Mouse (Mus musculus) kidney, embryonic 15.5 days (tissue): ENCODE measurements at regions not wholly inside any gene's neighbourhood (a gene's known extent, or its start where the extent isn't known, plus 50 kb on each side); places are given as distances from the start of the nearest gene placed in this dataset.

Experiments used
- ATAC-seq: fragments of 200-750 bp; cut with Nextera tagmentation; replicated peaks from 2 replicates; pipeline ENCODE4 v1.8.0; 2017; ENCODE audit warnings: moderate TSS enrichment; ENCODE audit not compliant: low FRiP score
- H3K27ac ChIP-seq: fragments of 300-500 bp; sonication (generic); 2 replicates; pipeline ENCODE4 v1.5.1; 2015; ENCODE audit warnings: mild to moderate bottlenecking, inconsistent platforms
- H3K27me3 ChIP-seq: fragments of 300-500 bp; sonication (generic); 2 replicates; pipeline ENCODE4 v1.6.1; 2015; ENCODE audit warnings: inconsistent platforms
- H3K36me3 ChIP-seq: fragments of 300-500 bp; sonication (generic); 2 replicates; pipeline ENCODE4 v1.6.1; 2015; ENCODE audit warnings: inconsistent platforms
- H3K4me1 ChIP-seq: fragments of 300-500 bp; sonication (generic); 2 replicates; pipeline ENCODE4 v1.6.1; 2015; ENCODE audit warnings: inconsistent platforms
- H3K4me2 ChIP-seq: fragments of 300-500 bp; sonication (generic); 2 replicates; pipeline ENCODE4 v1.6.1; 2015; ENCODE audit warnings: moderate library complexity, mild to moderate bottlenecking, inconsistent platforms
- H3K4me3 ChIP-seq: fragments of 300-500 bp; sonication (generic); replicated peaks from 2 replicates; pipeline ENCODE4 v1.5.1; 2015; ENCODE audit warnings: mild to moderate bottlenecking, inconsistent platforms
- H3K9ac ChIP-seq: fragments of 300-500 bp; sonication (generic); 2 replicates; pipeline ENCODE4 v1.6.1; 2015; ENCODE audit warnings: mild to moderate bottlenecking, inconsistent platforms
- H3K9me3 ChIP-seq: fragments of 300-500 bp; sonication (generic); replicated peaks from 2 replicates; pipeline ENCODE4 v1.6.1; 2016; ENCODE audit warnings: inconsistent platforms
- WGBS: fragments of 180-500 bp; shearing (Covaris S2); methylation state at CpG from one replicate; pipeline ENCODE4 v1.1.7; 2015; ENCODE audit warnings: mixed read lengths; 5-methylcytosine and 5-hydroxymethylcytosine counted together

DNA sequence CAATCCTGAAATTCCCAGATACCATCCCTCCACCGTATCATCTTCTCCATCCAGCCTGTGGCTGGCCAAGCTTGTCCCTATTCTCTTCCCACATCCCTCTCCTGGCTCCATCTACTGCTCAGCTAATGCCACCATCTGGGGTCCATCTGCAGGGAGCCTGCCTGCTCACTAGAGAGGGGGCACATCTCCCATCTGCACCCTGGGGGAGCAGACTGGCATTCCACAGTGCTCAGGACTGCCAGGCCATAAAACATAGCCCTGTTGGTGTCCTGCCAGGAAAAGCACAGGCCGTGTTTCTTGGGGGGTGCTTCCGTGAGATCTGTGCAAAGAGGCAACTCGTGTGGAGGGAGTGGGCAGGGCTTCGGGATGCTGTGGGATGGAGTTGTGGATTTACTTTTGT lies 197.9 kb upstream of the Csf3r start:
- 57% methylated on average over 5 of the region's 5 CpGs for WGBS
- Histone ChIP-seq H3K36me3 (no peaks in the 10 kb centered on the region), H3K27me3 (0 out of 2 replicates have a peak, but pooled peaks cover 2% of the 10 kb centered on the region), H3K27ac (no peak overlapping the region), H3K4me3 (no peak overlapping the region), H3K4me1 (no peaks in the 10 kb centered on the region), H3K9me3 (no peaks in the 10 kb centered on the region), H3K9ac (no peak overlapping the region), H3K4me2 (no peak overlapping the region)
- no peak for ATAC-seq

DNA sequence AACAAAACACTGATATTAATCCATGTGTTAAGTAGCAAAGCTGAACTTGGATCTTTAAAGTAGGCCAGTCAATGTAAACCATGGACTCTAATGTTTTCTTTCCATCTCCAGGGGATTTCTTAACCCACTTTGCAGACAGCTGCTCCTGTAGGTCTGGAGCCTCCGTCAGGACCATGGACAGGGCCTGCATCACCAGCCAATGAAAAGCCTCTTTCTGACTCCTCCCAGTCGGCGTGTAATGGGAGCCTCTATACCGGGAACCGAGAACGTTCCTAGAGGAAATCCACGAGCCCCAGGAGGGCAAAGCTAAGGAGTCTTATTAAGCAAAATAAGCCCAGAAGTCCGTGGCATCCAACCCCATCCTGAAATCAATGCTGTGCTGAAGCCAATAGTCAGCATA lies 189.1 kb upstream of the Csf3r start:
- Histone ChIP-seq H3K27ac (no peak overlapping the region), H3K36me3 (no peaks in the 10 kb centered on the region), H3K9me3 (no peaks in the 10 kb centered on the region), H3K27me3 (peaks cover 28% of the 10 kb centered on the region), H3K4me1 (no peaks in the 10 kb centered on the region), H3K4me3 (no peak overlapping the region), H3K4me2 (no peak overlapping the region), H3K9ac (no peak overlapping the region)
- under 1% methylated on average over 8 of the region's 8 CpGs for WGBS
- 0 out of 2 replicates have a peak, but pooled peaks have one; percentile 56 for ATAC-seq

DNA sequence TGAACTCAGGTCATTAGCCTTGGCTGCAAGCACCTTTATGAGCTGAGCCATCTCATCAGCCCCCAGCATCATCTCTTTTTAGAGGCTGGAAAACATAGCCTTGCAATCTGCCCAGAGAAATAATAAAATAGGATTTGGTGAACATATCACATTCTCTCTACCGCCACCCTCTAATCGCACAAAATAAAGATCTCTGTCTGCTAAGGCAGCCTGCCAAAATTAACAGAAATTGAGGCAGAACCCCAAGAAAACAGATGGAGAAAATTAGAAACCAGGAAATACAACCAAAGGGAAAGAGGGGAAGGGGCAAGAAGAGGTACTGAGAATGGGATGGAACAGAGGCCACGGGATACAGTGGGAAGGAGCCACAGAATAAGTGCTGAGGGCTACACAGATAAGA lies 176.8 kb upstream of the Csf3r start:
- Histone ChIP-seq H3K36me3 (no peaks in the 10 kb centered on the region), H3K4me3 (no peak overlapping the region), H3K27me3 (peaks cover 31% of the 10 kb centered on the region), H3K9ac (no peak overlapping the region), H3K27ac (no peak overlapping the region), H3K4me2 (no peak overlapping the region), H3K4me1 (no peaks in the 10 kb centered on the region), H3K9me3 (no peaks in the 10 kb centered on the region)
- WGBS: 84% methylated on average over 3 of the region's 3 CpGs
- no peak for ATAC-seq

DNA sequence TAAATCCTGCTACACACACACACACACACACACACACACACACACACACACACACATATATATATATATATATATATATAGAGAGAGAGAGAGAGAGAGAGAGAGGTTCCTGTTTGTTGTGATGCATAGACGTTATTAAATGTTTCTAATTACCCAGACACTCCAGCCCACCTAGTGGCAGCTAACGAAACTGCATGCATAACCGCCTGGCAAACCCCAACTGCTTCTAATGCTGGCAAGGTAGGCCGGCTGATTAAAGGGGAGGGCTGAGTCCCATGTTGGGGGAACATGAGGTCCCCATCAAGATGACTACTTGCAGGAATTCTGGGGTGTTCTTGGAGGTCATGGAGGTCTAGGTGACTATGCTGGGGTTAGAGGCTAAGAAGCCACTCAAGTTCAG lies 174.1 kb upstream of the Csf3r start:
- ATAC-seq: no peak
- Histone ChIP-seq H3K4me2 (no peak overlapping the region), H3K4me3 (no peak overlapping the region), H3K9me3 (no peaks in the 10 kb centered on the region), H3K9ac (no peak overlapping the region), H3K4me1 (no peaks in the 10 kb centered on the region), H3K27me3 (peaks cover 28% of the 10 kb centered on the region), H3K27ac (no peak overlapping the region), H3K36me3 (no peaks in the 10 kb centered on the region)
- 19% methylated on average over 4 of the region's 4 CpGs for WGBS

- Histone ChIP-seq H3K4me3 (no peak overlapping the region), H3K9me3 (no peaks in the 10 kb centered on the region), H3K36me3 (no peaks in the 10 kb centered on the region), H3K4me2 (no peak overlapping the region), H3K9ac (no peak overlapping the region), H3K4me1 (peaks cover 10% of the 10 kb centered on the region), H3K27me3 (peaks cover 12% of the 10 kb centered on the region; the same call in 1 of the 2 replicates), H3K27ac (no peak overlapping the region)
- WGBS: 47% methylated on average over 4 of the region's 4 CpGs
- no peak; the same call in 1 of the 2 replicates for ATAC-seq
Measured at GRCm38 (mm10) chr4:125852545-125852944, 171.8 kb upstream of the Csf3r start.

GRCm38 (mm10) chr4:125855983-125856591 lies 168.3 kb upstream of the Csf3r start:
- no peak overlapping the region for H3K27ac ChIP-seq
- H3K36me3 ChIP-seq: no peaks in the 10 kb centered on the region
- H3K9me3 ChIP-seq: no peaks in the 10 kb centered on the region
- WGBS: 14% methylated on average over 11 of the region's 11 CpGs
- no peak overlapping the region for H3K9ac ChIP-seq
- ATAC-seq: no peak; the same call in 1 of the 2 replicates
- H3K4me3 ChIP-seq: no peak overlapping the region
- H3K27me3 ChIP-seq: no peaks in the 10 kb centered on the region
- peaks cover 10% of the 10 kb centered on the region for H3K4me1 ChIP-seq
- H3K4me2 ChIP-seq: no peak overlapping the region

DNA sequence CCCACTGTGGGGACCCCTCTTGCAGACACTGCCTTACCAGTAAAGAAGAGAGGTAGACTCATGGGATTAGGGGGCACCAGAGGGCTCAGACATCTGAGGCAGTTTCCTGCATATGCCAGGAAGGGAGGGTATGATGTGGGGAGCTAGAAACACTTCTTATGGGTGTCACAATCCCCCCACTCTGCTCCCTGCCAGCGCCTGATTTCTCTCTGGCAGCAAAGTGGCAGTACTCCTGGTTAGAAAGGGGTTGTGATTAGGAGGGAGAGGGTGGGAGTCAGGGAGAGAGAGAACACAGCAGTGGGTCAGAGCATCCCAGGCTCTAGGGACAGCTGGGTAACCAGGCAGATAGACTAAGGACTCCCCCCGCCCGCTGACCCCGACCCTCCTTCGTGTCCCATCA lies 167.6 kb upstream of the Csf3r start:
- no peak overlapping the region for H3K9ac ChIP-seq
- H3K27ac ChIP-seq: no peak overlapping the region
- no peak for ATAC-seq
- no peak overlapping the region for H3K4me2 ChIP-seq
- 69% methylated on average over 5 of the region's 5 CpGs for whole genome bisulfite sequencing
- no peaks in the 10 kb centered on the region for H3K27me3 ChIP-seq
- H3K9me3 ChIP-seq: no peaks in the 10 kb centered on the region
- no peaks in the 10 kb centered on the region for H3K36me3 ChIP-seq
- H3K4me3 ChIP-seq: no peak overlapping the region
- peaks cover 10% of the 10 kb centered on the region for H3K4me1 ChIP-seq

DNA sequence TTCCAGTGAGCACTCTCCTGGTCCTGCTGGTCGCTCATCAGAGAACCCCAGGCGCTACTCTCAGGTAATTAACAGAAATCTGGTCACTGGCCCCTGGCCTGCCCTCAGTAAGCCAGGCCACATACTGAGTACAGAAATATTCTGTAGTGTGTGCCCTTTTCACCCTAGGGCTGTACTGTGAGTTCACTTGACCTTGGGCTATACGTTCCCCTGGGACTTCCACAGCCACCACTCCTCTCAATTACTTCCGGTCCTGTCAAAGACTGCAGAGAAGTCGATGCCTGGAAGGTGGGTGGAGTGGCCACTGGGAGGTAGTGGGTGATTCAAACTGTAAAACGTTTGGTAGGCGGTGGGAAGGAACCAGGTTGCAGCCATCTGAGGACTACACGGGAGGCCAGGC lies 159.3 kb upstream of the Csf3r start:
- Histone ChIP-seq H3K4me1 (peaks cover 8% of the 10 kb centered on the region; the same call in 1 of the 2 replicates), H3K36me3 (no peaks in the 10 kb centered on the region), H3K9me3 (no peaks in the 10 kb centered on the region), H3K4me2 (no peak overlapping the region), H3K27me3 (no peaks in the 10 kb centered on the region), H3K27ac (no peak overlapping the region), H3K4me3 (no peak overlapping the region), H3K9ac (no peak overlapping the region)
- WGBS: 10% methylated on average over 8 of the region's 8 CpGs
- no peak for ATAC-seq

DNA sequence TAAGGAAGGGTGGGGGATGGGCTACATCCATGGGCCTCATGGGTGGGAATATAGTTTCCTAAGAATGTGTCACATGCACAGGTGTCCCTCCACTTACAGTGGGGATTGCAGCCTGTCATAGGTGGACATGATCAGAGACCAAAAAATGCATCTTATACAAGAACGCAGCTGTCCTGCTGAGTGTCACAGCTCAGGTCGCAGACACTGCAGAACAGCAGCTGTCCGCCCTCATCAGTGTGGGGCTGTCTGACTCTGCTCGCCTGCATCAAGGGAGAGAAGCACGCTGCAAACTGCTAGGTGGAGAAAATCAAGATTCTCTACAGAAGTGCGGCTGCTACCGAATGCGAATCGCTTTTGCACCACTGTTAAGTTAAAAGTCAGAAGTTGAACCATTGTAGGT lies 158.6 kb upstream of the Csf3r start:
- Histone ChIP-seq H3K4me3 (no peak overlapping the region), H3K27ac (no peak overlapping the region), H3K4me1 (peaks cover 8% of the 10 kb centered on the region; the same call in 1 of the 2 replicates), H3K9me3 (no peaks in the 10 kb centered on the region), H3K27me3 (no peaks in the 10 kb centered on the region), H3K9ac (no peak overlapping the region), H3K4me2 (no peak overlapping the region), H3K36me3 (no peaks in the 10 kb centered on the region)
- ATAC-seq: no peak
- WGBS: 53% methylated on average over 9 of the region's 9 CpGs

GRCm38 (mm10) chr4:125871211-125871610 lies 153.1 kb upstream of the Csf3r start:
- H3K4me3 ChIP-seq: no peak overlapping the region
- H3K9me3 ChIP-seq: no peaks in the 10 kb centered on the region
- ATAC-seq: no peak
- no peaks in the 10 kb centered on the region for H3K4me1 ChIP-seq
- H3K9ac ChIP-seq: no peak overlapping the region
- 85% methylated on average over 13 of the region's 13 CpGs for WGBS
- no peaks in the 10 kb centered on the region for H3K27me3 ChIP-seq
- H3K27ac ChIP-seq: no peak overlapping the region
- H3K36me3 ChIP-seq: no peaks in the 10 kb centered on the region
- no peak overlapping the region for H3K4me2 ChIP-seq

- ATAC-seq: no peak
- no peaks in the 10 kb centered on the region for H3K36me3 ChIP-seq
- no peaks in the 10 kb centered on the region for H3K9me3 ChIP-seq
- no peaks in the 10 kb centered on the region for H3K27me3 ChIP-seq
- WGBS: 65% methylated on average over 6 of the region's 6 CpGs
- H3K4me3 ChIP-seq: no peak overlapping the region
- no peak overlapping the region for H3K9ac ChIP-seq
- H3K4me1 ChIP-seq: peaks cover 12% of the 10 kb centered on the region; the same call in 1 of the 2 replicates
- no peak overlapping the region for H3K27ac ChIP-seq
- no peak overlapping the region for H3K4me2 ChIP-seq
Measured at GRCm38 (mm10) chr4:125880028-125880427, 144.3 kb upstream of the Csf3r start.

GRCm38 (mm10) chr4:125882531-125882930 lies 141.8 kb upstream of the Csf3r start:
- no peaks in the 10 kb centered on the region for H3K9me3 ChIP-seq
- ATAC-seq: peak; percentile 58; the same call in 1 of the 2 replicates
- WGBS: 44% methylated on average over 3 of the region's 3 CpGs
- no peak overlapping the region for H3K4me2 ChIP-seq
- peak overlapping the region; percentile 76 for H3K27ac ChIP-seq
- H3K4me1 ChIP-seq: peaks cover 12% of the 10 kb centered on the region; the same call in 1 of the 2 replicates
- H3K4me3 ChIP-seq: no peak overlapping the region
- H3K36me3 ChIP-seq: no peaks in the 10 kb centered on the region
- no peak overlapping the region for H3K9ac ChIP-seq
- H3K27me3 ChIP-seq: no peaks in the 10 kb centered on the region

DNA sequence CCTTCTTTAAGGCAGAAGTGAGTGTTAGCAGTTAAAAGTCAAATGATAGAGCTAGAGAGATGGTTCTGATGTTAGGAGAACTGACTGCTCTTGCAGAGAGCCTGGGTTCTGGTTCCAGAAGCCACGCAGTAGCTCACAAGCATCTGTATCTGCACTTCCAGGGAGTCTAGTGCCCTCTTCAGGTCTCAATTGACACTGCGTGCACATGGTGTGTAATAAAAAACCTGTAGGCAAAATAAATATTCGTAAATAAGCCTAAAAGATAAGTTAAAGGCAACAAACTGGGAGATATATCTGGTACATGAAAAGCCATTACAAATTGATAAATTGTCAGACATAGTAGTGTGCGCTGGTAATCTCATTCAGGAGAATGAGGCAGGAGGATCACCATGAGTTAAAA lies 133.8 kb upstream of the Csf3r start:
- no peaks in the 10 kb centered on the region for H3K27me3 ChIP-seq
- no peak overlapping the region for H3K9ac ChIP-seq
- no peaks in the 10 kb centered on the region for H3K9me3 ChIP-seq
- H3K4me2 ChIP-seq: no peak overlapping the region
- peaks cover 3% of the 10 kb centered on the region; the same call in 1 of the 2 replicates for H3K4me1 ChIP-seq
- no peak overlapping the region for H3K27ac ChIP-seq
- WGBS: 69% methylated on average over 4 of the region's 4 CpGs
- no peaks in the 10 kb centered on the region for H3K36me3 ChIP-seq
- no peak for ATAC-seq
- no peak overlapping the region for H3K4me3 ChIP-seq
